16 mouse cellular contexts compared by ENCODE assay signal in the genomic region with DNA sequence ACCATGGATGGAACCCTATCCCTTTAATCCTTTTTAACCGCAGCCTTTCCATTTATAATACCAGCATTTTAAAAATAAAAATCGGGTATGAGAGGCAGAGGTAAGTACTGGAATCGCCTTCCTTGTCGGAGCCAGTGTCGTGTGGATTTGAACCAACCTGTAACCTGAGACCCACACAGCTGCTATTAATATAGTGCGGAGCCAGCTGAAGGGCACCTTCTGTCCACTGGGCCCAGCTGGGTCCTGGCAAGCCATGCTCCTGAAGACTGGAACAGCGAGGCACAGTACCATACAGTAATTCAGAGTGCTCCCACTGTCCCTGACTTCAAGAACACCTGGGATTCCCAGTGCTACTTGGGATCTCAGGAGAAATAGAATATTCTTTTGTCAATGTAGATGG. TPM values are rescaled to one million over a fixed set of nuclear protein-coding genes. Genes with fewer than 3 reads are reported as not detected.
DNase-seq lines count a peak whose midpoint lies in the region; ATAC-seq lines count a peak whose summit lies in the region.
"Had no signal": no experiment of that assay in that cellular context is flagged by ENCODE, and none has a peak within 500 bp of the region (broad histone marks: within the 10 kb centered on the region; RNA-seq: fewer than 3 reads in every experiment).

No protein-coding gene starts in this region.

- H3K4me3 ChIP-seq in heart, embryonic 15.5 days, result no peak overlapping the region
- 0 out of 2 replicates have a peak overlapping the region, but pooled peaks have one; percentile 21 for H3K4me3 ChIP-seq in embryonic facial prominence, embryonic 10.5 days
- no peak overlapping the region for H3K4me3 ChIP-seq in limb, embryonic 15.5 days
- H3K4me3 ChIP-seq: left cerebral cortex, adult 2 months; liver, embryonic 13.5 days; megakaryocyte, embryonic 14.5 days; neural tube, embryonic 13.5 days had no signal

- intact Hi-C loops in heart, postnatal 36 days (cut with DNase I), result no loop called here
- intact Hi-C loops in left cerebral cortex, postnatal 10 days (cut with DNase I), result no loop called here

- H3K9me3 ChIP-seq in heart, embryonic 15.5 days (replicated peaks), result no peaks in the 10 kb centered on the region
- no peaks in the 10 kb centered on the region for H3K9me3 ChIP-seq in embryonic facial prominence, embryonic 10.5 days
- H3K9me3 ChIP-seq in limb, embryonic 15.5 days, result no peaks in the 10 kb centered on the region
- H3K9me3 ChIP-seq: liver, embryonic 13.5 days; megakaryocyte, embryonic 14.5 days; neural tube, embryonic 13.5 days had no signal

- DNase-seq in heart, postnatal 36 days, result no peak
- DNase-seq in embryonic facial prominence, embryonic 10.5 days (ENCODE audit: low spot score), result peak; percentile 70
- DNase-seq in forelimb bud, embryonic 11.5 days (ENCODE audit: low read depth, low spot score), result peak; percentile 66
- DNase-seq in lung, postnatal 10 days, result no peak
- DNase-seq in left cerebral cortex, adult 9 months (ENCODE audit: low spot score in 2 of 2), result no peak
- no peak for DNase-seq in left cerebral cortex, postnatal 10 days (ENCODE audit: extremely low spot score in 1 of 2, low spot score in 2 of 2)
- DNase-seq: adrenal gland, postnatal 10 days; cerebellum, adult 2 months; liver, embryonic 13.5 days; thymus, postnatal 14 days had no signal

- peak overlapping the region; percentile 34; the same call in 1 of the 2 replicates for H3K27ac ChIP-seq in heart, embryonic 15.5 days
- H3K27ac ChIP-seq in embryonic facial prominence, embryonic 10.5 days (replicated peaks), result peak overlapping the region; percentile 54
- no peak overlapping the region for H3K27ac ChIP-seq in limb, embryonic 15.5 days
- H3K27ac ChIP-seq: hindbrain, postnatal 0 days; left cerebral cortex, adult 2 months; liver, embryonic 13.5 days; neural tube, embryonic 13.5 days had no signal

- peaks cover 72% of the 10 kb centered on the region for H3K4me1 ChIP-seq in heart, embryonic 15.5 days (replicated peaks)
- peaks cover 52% of the 10 kb centered on the region for H3K4me1 ChIP-seq in embryonic facial prominence, embryonic 10.5 days
- peaks cover 28% of the 10 kb centered on the region for H3K4me1 ChIP-seq in limb, embryonic 15.5 days

- ATAC-seq in heart, embryonic 15.5 days (replicated peaks; ENCODE audit: insufficient number of reproducible peaks, insufficient read depth, low FRiP score, low read depth), result no peak
- peak; percentile 52; the same call in 1 of the 2 replicates for ATAC-seq in limb, embryonic 15.5 days (ENCODE audit: insufficient number of reproducible peaks, low FRiP score, low TSS enrichment, low read depth)
- ATAC-seq: hindbrain, postnatal 0 days had no signal

- H3K9ac ChIP-seq in heart, embryonic 15.5 days, result no peak overlapping the region
- H3K9ac ChIP-seq in limb, embryonic 15.5 days, result no peak overlapping the region
- H3K9ac ChIP-seq: liver, embryonic 13.5 days; neural tube, embryonic 13.5 days had no signal

- H3K4me2 ChIP-seq in heart, embryonic 15.5 days, result no peak overlapping the region
- no peak overlapping the region for H3K4me2 ChIP-seq in limb, embryonic 15.5 days
- H3K4me2 ChIP-seq: liver, embryonic 13.5 days; neural tube, embryonic 13.5 days had no signal

- no peaks in the 10 kb centered on the region for H3K27me3 ChIP-seq in heart, embryonic 15.5 days
- no peaks in the 10 kb centered on the region for H3K27me3 ChIP-seq in embryonic facial prominence, embryonic 10.5 days (replicated peaks; ENCODE audit: low read depth, poor library complexity, severe bottlenecking)
- no peaks in the 10 kb centered on the region for H3K27me3 ChIP-seq in limb, embryonic 15.5 days
- H3K27me3 ChIP-seq: liver, embryonic 13.5 days; neural tube, embryonic 13.5 days had no signal

- no peaks in the 10 kb centered on the region for H3K36me3 ChIP-seq in heart, embryonic 15.5 days
- H3K36me3 ChIP-seq in embryonic facial prominence, embryonic 10.5 days (replicated peaks), result no peaks in the 10 kb centered on the region; the same call in 1 of the 2 replicates
- H3K36me3 ChIP-seq in limb, embryonic 15.5 days, result no peaks in the 10 kb centered on the region
- H3K36me3 ChIP-seq: liver, embryonic 13.5 days; neural tube, embryonic 13.5 days had no signal

- 65% methylated on average over 7 of the region's 7 CpGs for WGBS in heart, embryonic 15.5 days
- 45% methylated on average over 7 of the region's 7 CpGs for WGBS in embryonic facial prominence, embryonic 10.5 days
- 20% methylated on average over 7 of the region's 7 CpGs for WGBS in limb, embryonic 15.5 days

RNA-seq across cellular contexts. Expression of gene Trak1, which starts 44.5 kb away (rescaled TPM):
- 37.0 and 46.4 TPM in 2 replicates for polyA plus RNA-seq in heart, embryonic 15.5 days (2015; fragmentation: Nextera tagmentation; extraction: Ambion mirVana)
- 100 to 1,000 TPM; 305 to 315 TPM for total RNA-seq in heart, postnatal 36 days (2021)
- 14.1 and 14.7 TPM in 2 replicates for polyA plus RNA-seq in embryonic facial prominence, embryonic 10.5 days (2016; fragmentation: Nextera tagmentation; extraction: Ambion mirVana)
- 22.5 and 25.9 TPM in 2 replicates for polyA plus RNA-seq in limb, embryonic 15.5 days (2015; fragmentation: Nextera tagmentation; extraction: Ambion mirVana)
- total RNA-seq in left cerebral cortex, postnatal 10 days (2021), result 100 to 1,000 TPM; 213 to 215 TPM

Comparison
In these comparisons a context has a peak if more than half of its experiments do, and no peak if none do; other contexts are left out.
1. DNase-seq: peak in embryonic facial prominence, embryonic 10.5 days (single experiment) and forelimb bud, embryonic 11.5 days (single experiment); none in heart, postnatal 36 days (0 of 2), lung, postnatal 10 days (single experiment), left cerebral cortex, adult 9 months (0 of 2) and left cerebral cortex, postnatal 10 days (0 of 2).